ENCODE assay signal across 16 mouse cellular contexts in the genomic region with DNA sequence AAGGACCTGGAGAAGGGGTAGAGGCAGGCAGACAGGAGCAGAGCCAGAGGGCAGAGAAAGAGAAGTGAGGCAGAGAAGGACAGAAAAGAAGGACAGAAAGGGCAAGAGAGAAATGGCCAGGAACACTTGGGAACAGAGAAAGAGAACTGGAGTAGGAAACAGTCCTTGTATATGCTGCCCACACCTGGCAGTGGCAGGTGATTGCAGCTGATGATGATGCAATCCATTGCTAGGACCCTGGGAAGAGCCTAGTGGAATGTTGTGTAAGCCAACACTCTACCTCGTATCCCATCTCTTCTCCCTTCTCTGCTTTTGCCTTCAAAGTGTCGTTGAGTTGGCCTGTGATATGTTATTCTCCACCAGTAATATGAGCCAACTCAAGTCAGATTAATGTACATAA.
DNase-seq lines count a peak whose midpoint lies in the region; ATAC-seq and TF ChIP-seq lines count a peak whose summit lies in the region.
"Had no signal": no experiment of that assay in that cellular context is flagged by ENCODE, and none has a peak within 500 bp of the region (broad histone marks: within the 10 kb centered on the region; RNA-seq: fewer than 3 reads in every experiment).

No protein-coding gene starts in this region.

- intact Hi-C loops in heart, postnatal 25 days (cut with DNase I) = no loop called here

- no peaks in the 10 kb centered on the region for H3K9me3 ChIP-seq in heart, embryonic 13.5 days
- H3K9me3 ChIP-seq in lung, postnatal 0 days (ENCODE audit: low read length) = no peaks in the 10 kb centered on the region
- H3K9me3 ChIP-seq in liver, embryonic 13.5 days (replicated peaks) = no peaks in the 10 kb centered on the region
- H3K9me3 ChIP-seq: forebrain, embryonic 13.5 days; limb, embryonic 12.5 days; midbrain, embryonic 15.5 days had no signal

- DNase-seq in heart, postnatal 25 days (ENCODE audit: low spot score) = no peak
- peak; percentile 18 for DNase-seq in lung, postnatal 0 days (ENCODE audit: low spot score)
- DNase-seq in lung, postnatal 4 days = no peak
- DNase-seq in liver, embryonic 13.5 days = no peak
- DNase-seq in frontal cortex, adult 2 months (ENCODE audit: extremely low spot score in 1 of 2, low spot score in 1 of 2) = no peak
- DNase-seq: adrenal gland, postnatal 25 days; cerebellum, postnatal 36 days; heart, postnatal 4 days; right cerebral cortex, postnatal 4 days; thymus, postnatal 4 days had no signal

- H3K4me2 ChIP-seq in heart, embryonic 13.5 days = no peak overlapping the region
- no peak overlapping the region for H3K4me2 ChIP-seq in lung, postnatal 0 days (replicated peaks; ENCODE audit: low read depth, low read length)
- H3K4me2 ChIP-seq in liver, embryonic 13.5 days = no peak overlapping the region
- H3K4me2 ChIP-seq: forebrain, embryonic 13.5 days; limb, embryonic 12.5 days; midbrain, embryonic 15.5 days had no signal

- H3K4me1 ChIP-seq in heart, embryonic 13.5 days = no peaks in the 10 kb centered on the region
- no peaks in the 10 kb centered on the region for H3K4me1 ChIP-seq in lung, postnatal 0 days (ENCODE audit: insufficient read depth, low read depth, low read length)
- H3K4me1 ChIP-seq in liver, embryonic 13.5 days (replicated peaks) = 0 out of 2 replicates have a peak, but pooled peaks cover 6% of the 10 kb centered on the region
- H3K4me1 ChIP-seq: forebrain, embryonic 13.5 days; limb, embryonic 12.5 days; midbrain, embryonic 15.5 days had no signal

- no peak for TF ChIP-seq EP300 in lung, postnatal 0 days (IDR thresholded peaks at IDR 0.05)

- WGBS in heart, embryonic 13.5 days = 36% methylated on average over 2 of the region's 2 CpGs
- 32% methylated on average over 2 of the region's 2 CpGs for WGBS in lung, postnatal 0 days
- 36% methylated on average over 2 of the region's 2 CpGs for WGBS in liver, embryonic 13.5 days (ENCODE audit: insufficient replicate concordance)

- no peak overlapping the region for H3K4me3 ChIP-seq in heart, embryonic 13.5 days
- H3K4me3 ChIP-seq in lung, postnatal 0 days (ENCODE audit: low read depth, low read length) = no peak overlapping the region
- H3K4me3 ChIP-seq in liver, embryonic 13.5 days (replicated peaks) = no peak overlapping the region
- H3K4me3 ChIP-seq: forebrain, embryonic 13.5 days; limb, embryonic 12.5 days; midbrain, embryonic 15.5 days had no signal

- H3K27me3 ChIP-seq in heart, embryonic 13.5 days (replicated peaks) = no peaks in the 10 kb centered on the region
- no peaks in the 10 kb centered on the region for H3K27me3 ChIP-seq in lung, postnatal 0 days (replicated peaks; ENCODE audit: insufficient read depth, low read length)
- no peaks in the 10 kb centered on the region for H3K27me3 ChIP-seq in liver, embryonic 13.5 days
- H3K27me3 ChIP-seq: forebrain, embryonic 13.5 days; limb, embryonic 12.5 days; midbrain, embryonic 15.5 days had no signal

- TF ChIP-seq CTCF in lung, postnatal 0 days (IDR thresholded peaks at IDR 0.05) = peak; percentile 51

- H3K9ac ChIP-seq in heart, embryonic 13.5 days = no peak overlapping the region
- H3K9ac ChIP-seq in lung, postnatal 0 days (replicated peaks; ENCODE audit: low read depth) = no peak overlapping the region
- no peak overlapping the region for H3K9ac ChIP-seq in liver, embryonic 13.5 days
- H3K9ac ChIP-seq: forebrain, embryonic 13.5 days; limb, embryonic 12.5 days; midbrain, embryonic 15.5 days had no signal

- H3K27ac ChIP-seq in heart, embryonic 13.5 days (replicated peaks) = 0 out of 2 replicates have a peak overlapping the region, but pooled peaks have one; percentile 41
- no peak overlapping the region for H3K27ac ChIP-seq in lung, postnatal 0 days (ENCODE audit: low read length)
- peak overlapping the region; percentile 52 for H3K27ac ChIP-seq in liver, embryonic 13.5 days
- H3K27ac ChIP-seq: forebrain, embryonic 13.5 days; limb, embryonic 12.5 days; midbrain, embryonic 15.5 days had no signal

- ATAC-seq in heart, embryonic 13.5 days (ENCODE audit: extremely low read depth, insufficient number of reproducible peaks, low FRiP score, low TSS enrichment) = 0 out of 2 replicates have a peak, but pooled peaks have one; percentile 46
- ATAC-seq in lung, postnatal 0 days = no peak
- peak; percentile 37; the same call in 1 of the 2 replicates for ATAC-seq in liver, embryonic 13.5 days (ENCODE audit: low read depth)
- no peak for ATAC-seq in inflammation-experienced regulatory T-cells, adult 6 months
- ATAC-seq: CD4-positive, CD25-positive, alpha-beta regulatory T cell, adult 4 months; forebrain, embryonic 13.5 days; midbrain, embryonic 15.5 days had no signal

- H3K36me3 ChIP-seq in heart, embryonic 13.5 days = no peaks in the 10 kb centered on the region
- no peaks in the 10 kb centered on the region for H3K36me3 ChIP-seq in lung, postnatal 0 days (ENCODE audit: insufficient read depth, low read length)
- H3K36me3 ChIP-seq in liver, embryonic 13.5 days = no peaks in the 10 kb centered on the region
- H3K36me3 ChIP-seq: limb, embryonic 12.5 days; midbrain, embryonic 15.5 days had no signal

Comparison
In these comparisons a context has a peak if more than half of its experiments do, and no peak if none do; other contexts are left out.
1. ATAC-seq: peak in heart, embryonic 13.5 days (single experiment) and liver, embryonic 13.5 days (single experiment); none in lung, postnatal 0 days (single experiment) and inflammation-experienced regulatory T-cells, adult 6 months (single experiment).